Mouse (Mus musculus): ENCODE measurements at regions not wholly inside any gene's neighbourhood (a gene's known extent, or its start where the extent isn't known, plus 50 kb on each side); places are given as distances from the start of the nearest gene placed in this dataset.

- no peaks in the 10 kb centered on the region for H3K4me1 ChIP-seq (ENCODE audit: control insufficient read depth, insufficient read depth, low read length)
- TF ChIP-seq POLR2A (IDR thresholded peaks at IDR 0.05; ENCODE audit: borderline replicate concordance, control insufficient read depth, low read depth, low read length) (no peak), CTCF (IDR thresholded peaks at IDR 0.05; ENCODE audit: control insufficient read depth, insufficient read depth, low read length) (no peak)
- 81% methylated on average over 2 of the region's 2 CpGs for WGBS
- no peak overlapping the region for H3K4me3 ChIP-seq (replicated peaks; ENCODE audit: control insufficient read depth, low read depth, low read length)
- no peak overlapping the region for H3K27ac ChIP-seq (ENCODE audit: control insufficient read depth, insufficient read depth, low read depth, low read length, poor library complexity)
These were observed 135.8 kb downstream of the Gm12728 start for GRCm38 (mm10) chr4:105925506-105925905.

- 75% methylated on average over 10 of the region's 10 CpGs for WGBS
- H3K4me1 ChIP-seq (ENCODE audit: control insufficient read depth, insufficient read depth, low read length) = no peaks in the 10 kb centered on the region
- TF ChIP-seq POLR2A (IDR thresholded peaks at IDR 0.05; ENCODE audit: borderline replicate concordance, control insufficient read depth, low read depth, low read length) (no peak), CTCF (IDR thresholded peaks at IDR 0.05; ENCODE audit: control insufficient read depth, insufficient read depth, low read length) (no peak)
- no peak overlapping the region for H3K27ac ChIP-seq (ENCODE audit: control insufficient read depth, insufficient read depth, low read depth, low read length, poor library complexity)
- H3K4me3 ChIP-seq (replicated peaks; ENCODE audit: control insufficient read depth, low read depth, low read length) = no peak overlapping the region
These were observed 140.0 kb downstream of the Gm12728 start for GRCm38 (mm10) chr4:105929658-105930057.

GRCm38 (mm10) chr4:105934971-105935370 lies 145.3 kb downstream of the Gm12728 start:
- no peak for TF ChIP-seq POLR2A (IDR thresholded peaks at IDR 0.05; ENCODE audit: borderline replicate concordance, control insufficient read depth, low read depth, low read length)
- TF ChIP-seq CTCF (IDR thresholded peaks at IDR 0.05; ENCODE audit: control insufficient read depth, insufficient read depth, low read length) = no peak
- H3K4me1 ChIP-seq (ENCODE audit: control insufficient read depth, insufficient read depth, low read length) = no peaks in the 10 kb centered on the region
- no peak overlapping the region for H3K27ac ChIP-seq (ENCODE audit: control insufficient read depth, insufficient read depth, low read depth, low read length, poor library complexity)
- no peak overlapping the region for H3K4me3 ChIP-seq (replicated peaks; ENCODE audit: control insufficient read depth, low read depth, low read length)
- WGBS = 74% methylated on average over 4 of the region's 4 CpGs

GRCm38 (mm10) chr4:105936755-105937514 lies 147.3 kb downstream of the Gm12728 start:
- TF ChIP-seq CTCF (IDR thresholded peaks at IDR 0.05; ENCODE audit: control insufficient read depth, insufficient read depth, low read length) (no peak), POLR2A (IDR thresholded peaks at IDR 0.05; ENCODE audit: borderline replicate concordance, control insufficient read depth, low read depth, low read length) (no peak)
- Histone ChIP-seq H3K4me3 (replicated peaks; ENCODE audit: control insufficient read depth, low read depth, low read length) (no peak overlapping the region), H3K4me1 (ENCODE audit: control insufficient read depth, insufficient read depth, low read length) (no peaks in the 10 kb centered on the region), H3K27ac (ENCODE audit: control insufficient read depth, insufficient read depth, low read depth, low read length, poor library complexity) (no peak overlapping the region)
- 4% methylated on average over 7 of the region's 7 CpGs for WGBS

GRCm38 (mm10) chr4:105937587-105937986 lies 147.9 kb downstream of the Gm12728 start:
- 61% methylated on average over 6 of the region's 6 CpGs for WGBS
- TF ChIP-seq POLR2A (IDR thresholded peaks at IDR 0.05; ENCODE audit: borderline replicate concordance, control insufficient read depth, low read depth, low read length) (no peak), CTCF (IDR thresholded peaks at IDR 0.05; ENCODE audit: control insufficient read depth, insufficient read depth, low read length) (no peak)
- no peaks in the 10 kb centered on the region for H3K4me1 ChIP-seq (ENCODE audit: control insufficient read depth, insufficient read depth, low read length)

GRCm38 (mm10) chr4:105938886-105939285 lies 149.2 kb downstream of the Gm12728 start:
- Histone ChIP-seq H3K27ac (ENCODE audit: control insufficient read depth, insufficient read depth, low read depth, low read length, poor library complexity) (no peak overlapping the region), H3K4me3 (replicated peaks; ENCODE audit: control insufficient read depth, low read depth, low read length) (no peak overlapping the region), H3K4me1 (ENCODE audit: control insufficient read depth, insufficient read depth, low read length) (no peaks in the 10 kb centered on the region)
- TF ChIP-seq POLR2A (IDR thresholded peaks at IDR 0.05; ENCODE audit: borderline replicate concordance, control insufficient read depth, low read depth, low read length) (no peak), CTCF (IDR thresholded peaks at IDR 0.05; ENCODE audit: control insufficient read depth, insufficient read depth, low read length) (no peak)
- 88% methylated on average over 11 of the region's 11 CpGs for WGBS

More at GRCm38 (mm10) chr4:105937587-105937986, 147.9 kb downstream of the Gm12728 start:
- H3K4me3 ChIP-seq (replicated peaks; ENCODE audit: control insufficient read depth, low read depth, low read length) = no peak overlapping the region
- H3K27ac ChIP-seq (ENCODE audit: control insufficient read depth, insufficient read depth, low read depth, low read length, poor library complexity) = no peak overlapping the region

GRCm38 (mm10) chr4:105939636-105940199 lies 150.0 kb downstream of the Gm12728 start:
- Histone ChIP-seq H3K4me3 (replicated peaks; ENCODE audit: control insufficient read depth, low read depth, low read length) (no peak overlapping the region), H3K27ac (ENCODE audit: control insufficient read depth, insufficient read depth, low read depth, low read length, poor library complexity) (no peak overlapping the region), H3K4me1 (ENCODE audit: control insufficient read depth, insufficient read depth, low read length) (no peaks in the 10 kb centered on the region)
- WGBS = 68% methylated on average over 11 of the region's 11 CpGs
- TF ChIP-seq CTCF (IDR thresholded peaks at IDR 0.05; ENCODE audit: control insufficient read depth, insufficient read depth, low read length) = no peak

GRCm38 (mm10) chr4:105940891-105941290 lies 151.2 kb downstream of the Gm12728 start:
- Histone ChIP-seq H3K27ac (ENCODE audit: control insufficient read depth, insufficient read depth, low read depth, low read length, poor library complexity) (no peak overlapping the region), H3K4me3 (replicated peaks; ENCODE audit: control insufficient read depth, low read depth, low read length) (no peak overlapping the region), H3K4me1 (ENCODE audit: control insufficient read depth, insufficient read depth, low read length) (no peaks in the 10 kb centered on the region)
- 67% methylated on average over 7 of the region's 7 CpGs for WGBS
- TF ChIP-seq CTCF (IDR thresholded peaks at IDR 0.05; ENCODE audit: control insufficient read depth, insufficient read depth, low read length) = no peak
- TF ChIP-seq POLR2A (IDR thresholded peaks at IDR 0.05; ENCODE audit: borderline replicate concordance, control insufficient read depth, low read depth, low read length) = no peak
